Mouse (Mus musculus) MEL (cell line): ENCODE measurements around the gene Prrg3. TPM values are rescaled to one million over a fixed set of nuclear protein-coding genes. Genes with fewer than 3 reads are reported as not detected.
"Not testable (repeated sequence)": the region's sequence is repeated elsewhere in the genome, so short reads cannot be mapped to it uniquely, and the experiment has no call there.

Experiments used
- DNase-seq: peaks from one replicate; pipeline ENCODE4 v3.0.0; 2011; ENCODE audit warnings: low read depth, low spot score
- H3K27ac ChIP-seq: 2 replicates; pipeline ENCODE4 v1.5.1; 2012; ENCODE audit warnings: low read depth, mild to moderate bottlenecking, control low read depth, low read length, moderate library complexity; ENCODE audit not compliant: control insufficient read depth
- H3K27me3 ChIP-seq, 2 experiments: fragments of 150-350 bp in 1 of 2; sonication (generic) in 1 of 2; 2 replicates each; pipeline ENCODE4 v1.6.1; 2012; ENCODE audit warnings: low read length in 2 of 2, mild to moderate bottlenecking in 2 of 2, improper control_type of control experiment in 1 of 2, moderate library complexity in 1 of 2; ENCODE audit not compliant: insufficient read depth in 2 of 2, control insufficient read depth in 1 of 2
- H3K36me3 ChIP-seq, 2 experiments: 2 replicates each; pipeline ENCODE4 v1.6.1; 2012 to 2014; ENCODE audit warnings: low read length in 2 of 2, improper control_type of control experiment in 1 of 2, inconsistent platforms in 1 of 2, mild to moderate bottlenecking in 1 of 2; ENCODE audit not compliant: insufficient read depth in 2 of 2, control insufficient read depth in 1 of 2
- H3K4me1 ChIP-seq, 2 experiments: fragments of 150-350 bp in 1 of 2; sonication (generic) in 1 of 2; 2 replicates each; pipeline ENCODE4 v1.6.1; 2012; ENCODE audit warnings: low read length in 2 of 2, improper control_type of control experiment in 1 of 2, mild to moderate bottlenecking in 1 of 2; ENCODE audit not compliant: insufficient read depth in 2 of 2, control insufficient read depth in 1 of 2
- H3K4me3 ChIP-seq, 2 experiments: fragments of 150-350 bp in 1 of 2; sonication (generic) in 1 of 2; 2 replicates each; pipeline ENCODE4 v1.5.1; 2012; ENCODE audit warnings: low read depth in 2 of 2, low read length in 2 of 2, mild to moderate bottlenecking in 2 of 2, moderate library complexity in 2 of 2, control low read depth in 1 of 2, improper control_type of control experiment in 1 of 2; ENCODE audit not compliant: control insufficient read depth in 1 of 2, insufficient read depth in 1 of 2
- H3K79me2 ChIP-seq: 2 replicates; pipeline ENCODE4 v1.6.1; 2012; ENCODE audit warnings: mild to moderate bottlenecking, low read length, moderate library complexity; ENCODE audit not compliant: control insufficient read depth, poor library complexity, insufficient read depth
- H3K9ac ChIP-seq: 2 replicates; pipeline ENCODE4 v1.6.1; 2012; ENCODE audit warnings: low read depth, mild to moderate bottlenecking, control low read depth, low read length, moderate library complexity; ENCODE audit not compliant: control insufficient read depth, poor library complexity, severe bottlenecking
- H3K9me3 ChIP-seq: fragments of 150-350 bp; sonication (generic); replicated peaks from 2 replicates; pipeline ENCODE4 v1.6.1; 2012; ENCODE audit warnings: mild to moderate bottlenecking, low read length, improper control_type of control experiment, moderate library complexity; ENCODE audit not compliant: insufficient read depth
- CHD1 ChIP-seq: IDR thresholded peaks from 2 replicates; pipeline ENCODE4 v1.6.1; 2012; ENCODE audit warnings: low read depth, mild to moderate bottlenecking, inconsistent platforms, low read length, improper control_type of control experiment
- E2F4 ChIP-seq: IDR thresholded peaks from 2 replicates; pipeline ENCODE4 v1.6.1; 2011; ENCODE audit warnings: low read depth, low read length, improper control_type of control experiment, borderline replicate concordance
- GABPA ChIP-seq: IDR thresholded peaks from 2 replicates; pipeline ENCODE4 v1.6.1; 2012; ENCODE audit warnings: low read depth, mild to moderate bottlenecking, inconsistent platforms, low read length, improper control_type of control experiment, moderate library complexity
- GATA1 ChIP-seq: IDR thresholded peaks from 2 replicates; pipeline ENCODE4 v1.6.1; 2011; ENCODE audit warnings: low read depth, low read length, improper control_type of control experiment
- MAX ChIP-seq: IDR thresholded peaks from 2 replicates; pipeline ENCODE4 v1.6.1; 2011; ENCODE audit warnings: low read length, improper control_type of control experiment
- MAZ ChIP-seq: IDR thresholded peaks from 2 replicates; pipeline ENCODE4 v1.6.1; 2012; ENCODE audit warnings: low read depth, mild to moderate bottlenecking, inconsistent platforms, low read length, improper control_type of control experiment
- MXI1 ChIP-seq: IDR thresholded peaks from 2 replicates; pipeline ENCODE4 v1.6.1; 2011; ENCODE audit warnings: mild to moderate bottlenecking, low read depth, low read length, improper control_type of control experiment
- MYB ChIP-seq: IDR thresholded peaks from 2 replicates; pipeline ENCODE4 v1.6.1; 2011; ENCODE audit warnings: mild to moderate bottlenecking, low read depth, low read length, improper control_type of control experiment
- POLR2AphosphoS2 ChIP-seq: IDR thresholded peaks from 2 replicates; pipeline ENCODE4 v1.6.1; 2011; ENCODE audit warnings: low read length, improper control_type of control experiment
- TAL1 ChIP-seq: IDR thresholded peaks from 2 replicates; pipeline ENCODE4 v1.6.1; 2012; ENCODE audit warnings: mild to moderate bottlenecking, inconsistent platforms, low read length, moderate library complexity, mixed read lengths
- TBP ChIP-seq: IDR thresholded peaks from 2 replicates; pipeline ENCODE4 v1.8.0; 2011; ENCODE audit warnings: low read depth, low read length, improper control_type of control experiment
- UBTF ChIP-seq: IDR thresholded peaks from 2 replicates; pipeline ENCODE4 v1.6.1; 2012; ENCODE audit warnings: low read depth, mild to moderate bottlenecking, inconsistent platforms, low read length, improper control_type of control experiment, moderate library complexity, borderline replicate concordance; ENCODE audit not compliant: insufficient read depth
- USF1 ChIP-seq: IDR thresholded peaks from 2 replicates; pipeline ENCODE4 v1.6.1; 2014; ENCODE audit warnings: low read depth, mild to moderate bottlenecking, inconsistent platforms, low read length, improper control_type of control experiment, moderate library complexity
- ZMIZ1 ChIP-seq: IDR thresholded peaks from 2 replicates; pipeline ENCODE4 v1.6.1; 2012; ENCODE audit warnings: low read depth, mild to moderate bottlenecking, inconsistent platforms, low read length, improper control_type of control experiment, moderate library complexity
- polyA plus RNA-seq, 2 experiments: library from polyadenylated mRNA; stranded (reverse) in 1 of 2; unstranded in 1 of 2; fragments of >175 nt in 1 of 2; fragments of >200 nt in 1 of 2; gene quantifications; 2 replicates each; pipeline versions ENCODE4 v1.2.1 to v1.2.4; 2012; ENCODE audit warnings: low replicate concordance in 2 of 2, low read depth in 1 of 2; ENCODE audit not compliant: insufficient read length in 2 of 2, insufficient read depth in 1 of 2, missing spikeins in 1 of 2
- total RNA-seq: library from RNA; depleted of rRNA; stranded (reverse); fragments of 300-350 nt; gene quantifications from 2 replicates; pipeline ENCODE4 v1.2.3, GENCODE M21; 2012

The Prrg3 gene
- total and polyA plus RNA-seq, 3 experiments = not detected

DNA sequence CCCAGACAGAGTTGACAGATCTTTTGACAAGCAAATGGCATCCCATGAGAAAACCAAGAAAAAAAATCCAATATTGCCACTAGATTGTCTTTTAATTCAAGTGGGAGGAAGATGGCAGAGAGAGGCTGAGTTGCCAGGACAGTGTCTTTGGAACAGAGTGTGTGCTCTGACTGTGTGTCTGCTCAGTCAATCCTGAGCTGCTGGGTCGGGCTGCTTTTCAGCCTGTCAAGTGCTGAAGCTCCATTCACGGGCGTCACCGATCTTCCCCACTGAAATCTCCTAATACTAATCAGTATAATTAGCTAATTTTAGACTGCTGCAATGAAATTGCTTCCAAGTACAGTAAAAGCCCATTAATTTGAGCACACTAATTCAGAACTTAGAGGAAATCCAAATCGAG lies 8.9 kb downstream of the Prrg3 start:
- Histone ChIP-seq H3K9me3 (no peaks in the 10 kb centered on the region), H3K4me3 (no peak overlapping the region), H3K79me2 (no peaks in the 10 kb centered on the region), H3K36me3 (no peaks in the 10 kb centered on the region), H3K4me1 (no peaks in the 10 kb centered on the region), H3K27ac (no peak overlapping the region), H3K9ac (no peak overlapping the region), H3K27me3 (no peaks in the 10 kb centered on the region)
- DNase-seq = no peak
- TF ChIP-seq MAZ (no peak), TAL1 (no peak), MAX (no peak), MXI1 (no peak), UBTF (no peak), MYB (no peak), USF1 (no peak), POLR2AphosphoS2 (no peak), CHD1 (no peak), E2F4 (no peak), ZMIZ1 (no peak), GATA1 (no peak)

DNA sequence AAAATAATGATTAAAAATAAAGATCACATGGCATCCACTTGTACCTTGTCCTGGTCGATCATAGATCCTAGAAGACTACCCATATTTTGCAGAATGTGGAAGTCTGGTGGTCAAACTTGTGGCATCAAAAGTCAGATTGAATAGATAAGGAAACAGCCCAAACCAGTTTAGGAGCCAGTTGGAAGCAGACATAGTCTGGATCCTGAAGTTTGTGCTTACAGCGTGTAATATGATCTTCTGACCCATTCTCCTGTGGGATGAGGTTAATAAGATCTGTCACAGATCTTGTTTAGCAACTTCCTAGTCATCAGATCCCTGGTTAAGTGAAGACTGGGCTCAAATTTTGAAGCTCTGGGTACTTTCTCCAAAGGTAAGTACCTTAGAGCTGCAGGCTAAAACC lies 10.3 kb downstream of the Prrg3 start, which contains the start of gene Fate1:
TSS of gene Fate1 (plus strand) at position 301 of the 400 bp plus-strand sequence.
- TF ChIP-seq GABPA = no peak
- no peak for TF ChIP-seq MYB
- no peak for TF ChIP-seq TBP
- Histone ChIP-seq H3K27me3 (no peaks in the 10 kb centered on the region), H3K27ac (no peak within 1 kb of the TSS), H3K36me3 (no peaks in the 10 kb centered on the region), H3K9ac (no peak within 1 kb of the TSS), H3K4me3 (no peak within 1 kb of the TSS), H3K4me1 (no peaks in the 10 kb centered on the region), H3K9me3 (no peaks in the 10 kb centered on the region), H3K79me2 (no peaks in the 10 kb centered on the region)
- DNase-seq = no peak

DNA sequence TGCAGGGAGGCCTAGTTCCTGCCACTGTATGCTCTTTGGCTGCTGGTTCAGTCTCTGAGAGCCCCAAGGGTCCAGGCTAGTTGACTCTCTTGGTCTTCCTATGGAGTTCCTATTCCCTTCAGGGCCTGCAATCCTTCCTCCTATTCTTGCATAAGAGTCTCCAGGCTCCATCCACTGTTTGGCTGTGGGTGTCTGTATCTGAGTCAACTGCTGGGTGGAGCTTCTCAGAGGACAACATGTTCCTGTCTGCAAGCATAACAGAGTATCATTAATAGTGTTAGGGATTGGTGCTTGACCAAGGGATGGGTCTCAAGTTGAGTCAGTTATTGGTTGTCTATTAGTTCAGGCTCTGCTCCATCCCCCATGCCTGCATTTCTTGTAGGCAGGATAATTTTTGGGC lies 15.3 kb downstream of the Prrg3 start:
- H3K36me3 ChIP-seq, DNase-seq, H3K9ac ChIP-seq, H3K4me1 ChIP-seq, H3K9me3 ChIP-seq, H3K79me2 ChIP-seq, H3K27ac ChIP-seq, H3K4me3 ChIP-seq, H3K27me3 ChIP-seq: not testable (repeated sequence)
